Mouse (Mus musculus): ENCODE results near the gene Myo1c. TPM values are rescaled to one million over a fixed set of nuclear protein-coding genes. Genes with fewer than 3 reads are reported as not detected.

Gene Myo1c
- polyA plus RNA-seq, 1 experiment from 2014 or later = 78.8 TPM

GRCm38 (mm10) chr11:75658996-75659750, 8.9 kb downstream of the Myo1c start:
- H3K4me1 ChIP-seq = peaks cover 29% of the 10 kb centered on the region
- no peak overlapping the region for H3K9ac ChIP-seq
- 73% methylated on average over 14 of the region's 14 CpGs for WGBS
- no peak for ATAC-seq (ENCODE audit: borderline replicate concordance, extremely low read depth, low FRiP score, low TSS enrichment)
- no peaks in the 10 kb centered on the region for H3K27me3 ChIP-seq
- no peak overlapping the region for H3K27ac ChIP-seq
- H3K9me3 ChIP-seq = no peaks in the 10 kb centered on the region
- peaks cover 55% of the 10 kb centered on the region for H3K36me3 ChIP-seq
- no peak overlapping the region for H3K4me3 ChIP-seq
- no peak overlapping the region for H3K4me2 ChIP-seq

DNA sequence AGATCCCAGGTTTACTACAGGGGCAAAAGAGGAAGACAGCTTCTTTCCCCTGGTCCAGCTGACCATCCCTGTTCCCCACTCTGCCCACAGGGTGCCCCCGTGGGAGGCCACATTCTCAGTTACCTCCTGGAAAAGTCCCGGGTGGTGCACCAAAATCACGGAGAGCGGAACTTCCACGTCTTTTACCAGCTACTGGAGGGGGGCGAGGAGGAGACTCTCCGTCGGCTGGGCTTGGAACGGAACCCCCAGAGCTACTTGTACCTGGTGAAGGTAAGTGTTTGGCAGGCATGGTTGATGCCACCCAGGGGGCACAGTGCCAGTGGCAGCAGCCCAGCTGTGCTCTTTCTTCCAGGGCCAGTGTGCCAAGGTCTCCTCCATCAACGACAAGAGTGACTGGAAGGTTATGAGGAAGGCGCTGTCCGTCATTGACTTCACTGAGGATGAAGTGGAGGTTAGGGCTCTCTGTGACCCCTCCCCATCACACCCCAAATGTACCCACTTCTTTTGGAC, 9.8 kb downstream of the Myo1c start:
- ATAC-seq (ENCODE audit: borderline replicate concordance, extremely low read depth, low FRiP score, low TSS enrichment) = no peak
- Histone ChIP-seq H3K4me2 (no peak overlapping the region), H3K4me1 (peaks cover 20% of the 10 kb centered on the region), H3K27ac (no peak overlapping the region), H3K4me3 (no peak overlapping the region), H3K36me3 (peaks cover 61% of the 10 kb centered on the region), H3K9me3 (no peaks in the 10 kb centered on the region), H3K9ac (no peak overlapping the region), H3K27me3 (no peaks in the 10 kb centered on the region)
- WGBS = 91% methylated on average over 12 of the region's 12 CpGs

- no peaks in the 10 kb centered on the region for H3K27me3 ChIP-seq
- no peak for ATAC-seq (ENCODE audit: borderline replicate concordance, extremely low read depth, low FRiP score, low TSS enrichment)
- no peak overlapping the region for H3K27ac ChIP-seq
- no peaks in the 10 kb centered on the region for H3K9me3 ChIP-seq
- H3K4me2 ChIP-seq = no peak overlapping the region
- H3K9ac ChIP-seq = no peak overlapping the region
- no peak overlapping the region for H3K4me3 ChIP-seq
- H3K36me3 ChIP-seq = peaks cover 71% of the 10 kb centered on the region
- H3K4me1 ChIP-seq = peaks cover 14% of the 10 kb centered on the region
- WGBS = 86% methylated on average over 21 of the region's 21 CpGs
Observed at GRCm38 (mm10) chr11:75660941-75661800, 10.9 kb downstream of the Myo1c start.

- ATAC-seq (ENCODE audit: borderline replicate concordance, extremely low read depth, low FRiP score, low TSS enrichment) = no peak
- no peaks in the 10 kb centered on the region for H3K9me3 ChIP-seq
- H3K27me3 ChIP-seq = no peaks in the 10 kb centered on the region
- H3K36me3 ChIP-seq = peaks cover 81% of the 10 kb centered on the region
- WGBS = 91% methylated on average over 7 of the region's 7 CpGs
- peaks cover 4% of the 10 kb centered on the region for H3K4me1 ChIP-seq
- H3K4me3 ChIP-seq = no peak overlapping the region
- H3K9ac ChIP-seq = no peak overlapping the region
- no peak overlapping the region for H3K4me2 ChIP-seq
- H3K27ac ChIP-seq = no peak overlapping the region
Observed at GRCm38 (mm10) chr11:75662131-75662530, 11.8 kb downstream of the Myo1c start.

DNA sequence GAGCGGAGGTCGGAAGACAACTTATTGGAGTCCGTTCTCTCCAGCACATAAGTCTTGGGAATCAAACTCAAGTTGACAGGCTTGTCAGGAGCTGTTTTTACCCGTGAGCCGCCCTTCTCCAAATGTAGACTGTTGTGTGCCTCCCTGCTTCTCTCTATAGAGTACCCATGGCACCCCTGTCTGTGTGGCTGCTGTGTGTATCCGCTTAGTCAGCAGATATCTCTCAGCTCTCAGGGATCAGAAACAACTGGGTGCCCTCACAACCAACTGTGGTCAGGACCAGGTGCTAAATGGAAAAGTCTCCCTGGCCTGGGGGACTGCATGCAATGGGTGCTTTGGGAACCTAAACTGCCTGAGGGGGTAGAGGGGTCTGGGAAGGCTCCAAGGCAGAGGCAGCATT, 16.0 kb downstream of the Myo1c start:
- Histone ChIP-seq H3K4me1 (no peaks in the 10 kb centered on the region), H3K4me3 (no peak overlapping the region), H3K9me3 (no peaks in the 10 kb centered on the region), H3K36me3 (peaks cover 88% of the 10 kb centered on the region), H3K27me3 (no peaks in the 10 kb centered on the region), H3K4me2 (no peak overlapping the region), H3K27ac (no peak overlapping the region), H3K9ac (no peak overlapping the region)
- WGBS = 92% methylated on average over 6 of the region's 6 CpGs
- ATAC-seq (ENCODE audit: borderline replicate concordance, extremely low read depth, low FRiP score, low TSS enrichment) = no peak

DNA sequence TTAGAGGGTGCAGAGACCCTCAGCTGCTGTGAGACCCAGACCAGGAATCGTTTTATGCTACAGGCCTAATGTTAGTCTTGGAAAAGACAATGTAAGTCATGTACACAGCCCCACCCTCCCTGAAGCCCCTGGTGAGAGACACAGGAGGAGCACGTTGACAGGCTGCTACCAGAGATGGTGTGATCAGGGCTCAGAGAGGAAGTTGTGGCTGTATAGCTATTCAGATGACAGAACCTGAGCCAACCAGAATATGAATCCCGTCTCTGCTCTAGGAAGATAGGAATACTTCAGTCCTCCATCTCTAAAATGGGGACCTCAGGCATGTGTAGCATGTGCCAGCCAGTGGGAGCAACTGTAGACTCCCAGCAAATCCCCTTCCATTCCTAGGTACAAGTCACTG, 18.3 kb downstream of the Myo1c start:
- no peaks in the 10 kb centered on the region for H3K27me3 ChIP-seq
- H3K9ac ChIP-seq = no peak overlapping the region
- no peak overlapping the region for H3K27ac ChIP-seq
- no peak overlapping the region for H3K4me2 ChIP-seq
- no peaks in the 10 kb centered on the region for H3K4me1 ChIP-seq
- no peaks in the 10 kb centered on the region for H3K9me3 ChIP-seq
- 80% methylated on average over 3 of the region's 3 CpGs for WGBS
- peaks cover 89% of the 10 kb centered on the region for H3K36me3 ChIP-seq
- H3K4me3 ChIP-seq = no peak overlapping the region
- no peak for ATAC-seq (ENCODE audit: borderline replicate concordance, extremely low read depth, low FRiP score, low TSS enrichment)

DNA sequence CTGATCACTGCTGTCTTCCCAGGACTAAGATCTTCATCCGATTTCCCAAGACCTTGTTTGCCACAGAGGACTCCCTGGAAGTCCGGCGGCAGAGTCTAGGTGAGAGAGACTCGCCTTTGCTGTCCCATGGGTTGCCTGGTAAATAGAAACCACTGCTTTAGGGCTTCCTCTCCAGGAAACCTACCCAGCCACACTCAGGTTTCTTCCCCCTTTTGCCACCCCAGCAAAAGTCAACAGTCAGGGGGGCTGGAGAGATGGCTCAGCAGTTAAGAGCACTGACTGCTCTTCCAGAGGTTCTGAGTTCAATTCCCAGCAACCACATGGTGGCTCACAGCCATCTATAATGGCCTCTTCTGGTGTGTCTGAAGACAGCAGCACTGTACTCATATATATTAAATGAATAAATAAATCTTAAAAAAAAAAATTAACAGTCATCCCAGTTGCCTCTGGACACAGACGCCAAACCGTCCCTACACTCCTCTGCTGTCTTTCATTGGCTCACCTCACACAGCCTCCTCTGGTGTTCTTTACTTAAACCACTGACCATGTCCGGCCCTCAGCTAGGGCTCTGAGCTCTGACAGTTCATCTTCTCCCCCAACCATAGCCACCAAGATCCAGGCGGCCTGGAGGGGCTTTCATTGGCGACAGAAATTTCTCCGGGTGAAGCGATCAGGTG, 19.0 kb downstream of the Myo1c start:
- Histone ChIP-seq H3K36me3 (peaks cover 89% of the 10 kb centered on the region), H3K27ac (no peak overlapping the region), H3K4me2 (no peak overlapping the region), H3K9ac (no peak overlapping the region), H3K27me3 (no peaks in the 10 kb centered on the region), H3K4me3 (no peak overlapping the region), H3K9me3 (no peaks in the 10 kb centered on the region), H3K4me1 (no peaks in the 10 kb centered on the region)
- ATAC-seq (ENCODE audit: borderline replicate concordance, extremely low read depth, low FRiP score, low TSS enrichment) = no peak
- WGBS = 85% methylated on average over 11 of the region's 11 CpGs

DNA sequence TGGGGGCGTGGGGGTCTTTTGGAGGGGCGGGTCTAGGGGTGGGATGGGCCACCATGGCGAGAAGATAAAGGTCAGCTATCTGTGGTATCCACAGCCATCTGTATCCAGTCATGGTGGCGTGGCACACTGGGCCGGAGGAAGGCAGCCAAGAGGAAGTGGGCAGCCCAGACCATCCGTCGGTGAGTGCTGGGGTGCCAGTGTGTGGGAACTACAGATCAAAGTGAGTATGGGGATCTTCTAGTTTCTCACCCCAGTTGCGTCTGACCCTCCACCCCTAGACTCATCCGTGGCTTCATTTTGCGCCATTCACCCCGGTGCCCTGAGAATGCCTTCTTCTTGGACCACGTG, 19.5 kb downstream of the Myo1c start:
- H3K4me2 ChIP-seq = no peak overlapping the region
- no peaks in the 10 kb centered on the region for H3K9me3 ChIP-seq
- no peak for ATAC-seq (ENCODE audit: borderline replicate concordance, extremely low read depth, low FRiP score, low TSS enrichment)
- 86% methylated on average over 12 of the region's 12 CpGs for WGBS
- no peaks in the 10 kb centered on the region for H3K4me1 ChIP-seq
- no peak overlapping the region for H3K27ac ChIP-seq
- no peaks in the 10 kb centered on the region for H3K27me3 ChIP-seq
- no peak overlapping the region for H3K4me3 ChIP-seq
- no peak overlapping the region for H3K9ac ChIP-seq
- H3K36me3 ChIP-seq = peaks cover 86% of the 10 kb centered on the region

DNA sequence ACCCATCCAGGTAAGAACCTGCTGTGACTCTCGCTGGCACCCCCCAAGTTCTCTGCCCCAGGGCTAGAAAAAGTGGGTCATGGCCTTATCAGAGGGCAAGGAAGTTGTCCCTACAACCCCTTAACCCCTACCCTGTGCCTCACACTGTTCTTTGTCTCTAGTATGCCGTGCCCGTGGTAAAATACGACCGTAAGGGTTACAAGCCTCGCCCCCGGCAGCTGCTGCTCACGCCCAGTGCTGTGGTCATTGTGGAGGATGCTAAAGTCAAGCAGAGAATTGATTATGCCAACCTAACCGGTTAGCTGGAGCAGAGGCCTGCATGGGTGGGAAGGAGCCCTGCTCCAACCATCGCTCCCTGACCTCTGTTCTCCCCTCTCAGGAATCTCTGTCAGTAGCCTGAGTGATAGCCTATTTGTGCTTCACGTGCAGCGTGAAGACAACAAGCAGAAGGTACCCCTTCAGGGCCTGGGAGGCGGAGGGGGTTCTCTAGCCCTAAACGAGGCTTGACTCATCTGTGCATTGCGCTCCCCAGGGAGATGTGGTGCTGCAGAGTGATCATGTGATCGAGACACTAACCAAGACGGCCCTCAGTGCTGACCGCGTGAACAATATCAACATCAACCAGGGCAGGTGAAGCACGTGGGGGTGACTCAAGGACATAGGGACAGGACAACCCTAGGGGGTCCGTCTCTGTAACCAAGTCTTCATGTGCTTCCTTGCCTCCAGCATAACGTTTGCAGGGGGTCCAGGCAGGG, 21.3 kb downstream of the Myo1c start:
- H3K36me3 ChIP-seq = peaks cover 70% of the 10 kb centered on the region
- H3K4me2 ChIP-seq = no peak overlapping the region
- no peak overlapping the region for H3K9ac ChIP-seq
- no peak for ATAC-seq (ENCODE audit: borderline replicate concordance, extremely low read depth, low FRiP score, low TSS enrichment)
- no peak overlapping the region for H3K4me3 ChIP-seq
- H3K27ac ChIP-seq = no peak overlapping the region
- H3K27me3 ChIP-seq = no peaks in the 10 kb centered on the region
- H3K9me3 ChIP-seq = no peaks in the 10 kb centered on the region
- WGBS = 87% methylated on average over 22 of the region's 22 CpGs
- H3K4me1 ChIP-seq = no peaks in the 10 kb centered on the region

DNA sequence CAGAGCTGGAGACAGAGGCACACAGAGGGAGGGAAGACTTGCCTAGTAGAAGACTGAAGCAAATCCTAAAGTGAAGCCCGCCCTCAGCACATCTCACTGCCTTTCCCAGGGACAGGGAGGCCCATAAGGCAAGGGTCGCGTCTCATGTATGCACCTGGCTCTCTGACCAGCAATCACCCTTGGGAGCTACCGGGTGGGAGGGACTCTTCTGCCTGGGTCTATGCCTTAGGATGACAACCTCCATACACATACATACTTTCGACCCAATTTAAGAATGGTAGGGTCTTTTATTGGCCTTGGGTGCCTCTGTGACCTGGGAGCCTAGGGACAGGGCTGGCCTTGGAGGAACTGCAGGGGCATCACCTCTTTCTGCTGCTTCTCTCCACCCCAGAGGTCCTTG, 23.1 kb downstream of the Myo1c start:
- Histone ChIP-seq H3K36me3 (peaks cover 53% of the 10 kb centered on the region), H3K27ac (no peak overlapping the region), H3K9me3 (no peaks in the 10 kb centered on the region), H3K4me1 (peaks cover 1% of the 10 kb centered on the region; the same call in 1 of the 2 replicates), H3K4me2 (no peak overlapping the region), H3K27me3 (no peaks in the 10 kb centered on the region), H3K4me3 (no peak overlapping the region), H3K9ac (no peak overlapping the region)
- no peak for ATAC-seq (ENCODE audit: borderline replicate concordance, extremely low read depth, low FRiP score, low TSS enrichment)
- WGBS = 90% methylated on average over 5 of the region's 5 CpGs

DNA sequence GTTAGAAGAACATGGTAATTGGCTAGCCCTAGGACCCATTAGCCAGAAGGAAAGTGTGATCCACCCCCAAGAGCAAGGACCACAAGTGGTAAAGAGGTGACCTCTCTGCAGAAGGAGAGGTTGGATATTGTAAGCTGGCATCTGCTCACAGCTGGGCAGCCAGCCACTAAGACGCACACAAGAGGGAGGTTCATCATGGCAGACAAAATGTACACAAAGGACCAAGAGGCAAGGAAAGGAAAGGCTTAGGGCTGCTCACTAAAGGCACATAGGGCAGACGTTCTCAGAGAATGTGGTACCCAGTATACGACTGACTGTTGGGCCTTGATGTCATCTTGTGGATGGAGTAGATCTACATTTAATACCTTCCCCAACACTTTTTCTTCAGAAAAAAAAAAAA, 24.6 kb downstream of the Myo1c start:
- Histone ChIP-seq H3K4me3 (no peak overlapping the region), H3K27ac (no peak overlapping the region), H3K9ac (no peak overlapping the region), H3K27me3 (no peaks in the 10 kb centered on the region), H3K4me2 (no peak overlapping the region), H3K36me3 (peaks cover 39% of the 10 kb centered on the region), H3K9me3 (no peaks in the 10 kb centered on the region), H3K4me1 (peaks cover 3% of the 10 kb centered on the region; the same call in 1 of the 2 replicates)
- WGBS = 69% methylated on average over 3 of the region's 3 CpGs
- no peak for ATAC-seq (ENCODE audit: borderline replicate concordance, extremely low read depth, low FRiP score, low TSS enrichment)
